Mouse (Mus musculus) adrenal gland, postnatal 4 days (tissue): ENCODE measurements around the gene Hint1. TPM values are rescaled to one million over a fixed set of nuclear protein-coding genes. Genes with fewer than 3 reads are reported as not detected.

Source experiments
- total RNA-seq, 2 experiments: library from RNA; stranded (reverse); gene quantifications; 2 replicates each; pipeline ENCODE4 v1.2.3; 2021

Gene Hint1
- total RNA-seq, 2 experiments from 2014 or later, result 353 to 385 TPM

Other genes starting within 250 kb of the Hint1 start
- 10 to 100 TPM; 34.8 to 39.1 TPM for gene Cdc42se2, start 78.7 kb upstream of the Hint1 start, total RNA-seq
- 10 to 100 TPM; 12.5 to 12.7 TPM for gene Lyrm7, start 5.5 kb upstream of the Hint1 start, total RNA-seq
- gene Gpx3, start 36.1 kb downstream of the Hint1 start, total RNA-seq, result 100 to 1,000 TPM in 1 of 2 experiments, 10 to 100 TPM in 1; 33.8 to 163 TPM
- 10 to 100 TPM; 73.4 to 75.0 TPM for gene Tnip1, start 96.5 kb downstream of the Hint1 start, total RNA-seq
- 100 to 1,000 TPM; 169 to 172 TPM for gene Anxa6, start 167.1 kb downstream of the Hint1 start, total RNA-seq
- gene Ccdc69, start 211.7 kb downstream of the Hint1 start, total RNA-seq, result 1 to 10 TPM; 4.9 to 5.0 TPM
- 100 to 1,000 TPM; 114 to 115 TPM for gene Gm2a, start 231.7 kb downstream of the Hint1 start, total RNA-seq